Mouse (Mus musculus) embryo, embryonic 11 days (tissue): ENCODE results near the gene Steap3.
"Not testable (repeated sequence)": the region's sequence is repeated elsewhere in the genome, so short reads cannot be mapped to it uniquely, and the experiment has no call there.

Experiments used
- DNase-seq: peaks from one replicate; pipeline ENCODE4 v3.0.0-alpha.2; 2015

Gene Steap3

GRCm38 (mm10) chr1:120272605-120273004 is at the start of gene Steap3:
Gene Steap3, minus strand, starts transcription at chr1:120272705.
- DNase-seq = no peak

GRCm38 (mm10) chr1:120321270-120322021 is 48.9 kb upstream of the Steap3 start:
- DNase-seq = no peak

GRCm38 (mm10) chr1:120305801-120306200 is 33.3 kb upstream of the Steap3 start:
- DNase-seq = no peak

- no peak for DNase-seq
Measured at GRCm38 (mm10) chr1:120296936-120297335, 24.4 kb upstream of the Steap3 start.

GRCm38 (mm10) chr1:120293803-120294202 is 21.3 kb upstream of the Steap3 start:
- DNase-seq = no peak

- DNase-seq = no peak
Measured at GRCm38 (mm10) chr1:120291709-120292108, 19.2 kb upstream of the Steap3 start.

- DNase-seq = no peak
Measured at GRCm38 (mm10) chr1:120289843-120290242, 17.3 kb upstream of the Steap3 start.

GRCm38 (mm10) chr1:120287679-120288078 is 15.2 kb upstream of the Steap3 start:
- DNase-seq = no peak

- DNase-seq = not testable (repeated sequence)
Measured at GRCm38 (mm10) chr1:120276058-120276457, 3.6 kb upstream of the Steap3 start.

GRCm38 (mm10) chr1:120275224-120275623 is 2.7 kb upstream of the Steap3 start:
- no peak for DNase-seq

- no peak for DNase-seq
Measured at GRCm38 (mm10) chr1:120270882-120271281, 1.6 kb downstream of the Steap3 start.

- DNase-seq = no peak
Measured at GRCm38 (mm10) chr1:120270115-120270514, 2.4 kb downstream of the Steap3 start.

- DNase-seq = no peak
Measured at GRCm38 (mm10) chr1:120267631-120268030, 4.9 kb downstream of the Steap3 start.

GRCm38 (mm10) chr1:120266460-120266859 is 6.0 kb downstream of the Steap3 start:
- DNase-seq = no peak

GRCm38 (mm10) chr1:120264861-120265686 is 7.4 kb downstream of the Steap3 start:
- DNase-seq = peak; percentile 87

GRCm38 (mm10) chr1:120263226-120263625 is 9.3 kb downstream of the Steap3 start:
- DNase-seq = no peak

- DNase-seq = no peak
Measured at GRCm38 (mm10) chr1:120261166-120261565, 11.3 kb downstream of the Steap3 start.

GRCm38 (mm10) chr1:120259249-120259648 is 13.3 kb downstream of the Steap3 start:
- DNase-seq = no peak

GRCm38 (mm10) chr1:120258744-120259143 is 13.8 kb downstream of the Steap3 start:
- DNase-seq = no peak

- no peak for DNase-seq
Measured at GRCm38 (mm10) chr1:120258245-120258644, 14.3 kb downstream of the Steap3 start.

GRCm38 (mm10) chr1:120253751-120254150 is 18.8 kb downstream of the Steap3 start:
- DNase-seq = no peak

GRCm38 (mm10) chr1:120252519-120253160 is 19.9 kb downstream of the Steap3 start:
- DNase-seq = no peak

GRCm38 (mm10) chr1:120251193-120251592 is 21.3 kb downstream of the Steap3 start:
- no peak for DNase-seq

- no peak for DNase-seq
Measured at GRCm38 (mm10) chr1:120250586-120250985, 21.9 kb downstream of the Steap3 start.
